Mouse (Mus musculus): ENCODE data around the gene Gm13103.
"Not testable (repeated sequence)": the region's sequence is repeated elsewhere in the genome, so short reads cannot be mapped to it uniquely, and the experiment has no call there.

Gm13103 gene

GRCm38 (mm10) chr4:143846197-143846596 lies at the start of gene Gm13103:
Gene Gm13103, plus strand, starts transcription at chr4:143846497.
- in situ Hi-C loops (cut with MboI, MseI), result loop anchor here in 1 of 2 experiments (5.0 kb wide), 1 partner anchor 189 kb away; the partner anchor contains the start of gene Gm13088

GRCm38 (mm10) chr4:143815993-143816392 lies 30.3 kb upstream of the Gm13103 start, which contains the start of gene Gm13084:
Gene Gm13084, minus strand, starts transcription at chr4:143816093.
- in situ Hi-C loops (cut with MboI, MseI), result loop anchor here in 1 of 2 experiments (10.0 kb wide), 1 partner anchor 389 kb away; no protein-coding TSS in a partner anchor

- in situ Hi-C loops (cut with MboI, MseI), result not testable (repeated sequence)
Observed at GRCm38 (mm10) chr4:143882371-143882770, 36.1 kb downstream of the Gm13103 start.

GRCm38 (mm10) chr4:143894406-143894805 lies 48.1 kb downstream of the Gm13103 start:
- in situ Hi-C loops (cut with MboI, MseI), result not testable (repeated sequence)

GRCm38 (mm10) chr4:143900280-143900679 lies 54.0 kb downstream of the Gm13103 start, which contains the start of gene Pramef6:
Gene Pramef6, minus strand, starts transcription at chr4:143900380.
- in situ Hi-C loops (cut with MboI, MseI), result not testable (repeated sequence)

Data from T-helper 17 cell (primary cell).